In the genomic region with DNA sequence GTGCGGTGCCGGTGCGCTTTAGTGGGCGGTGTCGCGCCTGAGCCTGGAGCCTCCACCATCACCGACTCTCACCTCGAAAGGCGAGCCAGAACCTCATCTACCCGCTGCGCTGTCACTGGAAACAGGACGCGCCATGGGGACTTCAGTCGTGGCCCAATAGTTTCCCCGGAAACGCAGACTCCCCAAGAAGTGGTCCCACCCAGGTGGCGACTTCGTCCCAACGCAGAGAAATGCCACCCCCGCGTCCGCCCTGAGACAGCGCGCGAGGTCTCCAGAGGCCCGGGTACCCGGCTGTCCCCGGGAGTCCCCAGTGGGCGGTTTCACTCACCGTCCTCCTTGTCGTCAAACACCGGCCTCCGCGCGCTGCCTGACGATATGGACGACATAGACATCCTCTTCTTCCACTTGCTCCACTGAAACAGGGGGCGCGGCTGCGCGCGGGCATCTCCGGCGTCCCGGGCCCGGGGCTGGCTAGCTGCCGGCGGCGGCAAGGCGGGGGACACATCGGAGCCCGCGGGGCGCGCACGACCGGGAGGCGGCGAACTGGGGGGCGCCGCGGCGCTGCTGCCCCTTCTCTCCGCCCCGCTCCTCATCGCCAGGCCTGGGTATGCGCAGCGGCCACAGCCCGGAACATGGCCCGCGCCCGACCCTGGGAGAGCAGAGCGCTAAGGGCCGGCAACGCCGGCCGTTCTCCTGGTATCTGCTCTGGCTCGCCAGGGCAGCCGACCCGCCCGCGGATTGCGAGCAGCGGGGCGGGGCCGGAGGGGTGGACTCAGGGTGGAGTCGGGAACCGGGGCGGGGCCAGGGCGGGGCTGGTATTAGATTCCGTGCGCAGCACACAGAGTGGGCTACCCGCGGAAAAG, we compare ENCODE assay signal across 9 mouse cellular contexts. TPM values are rescaled to one million over a fixed set of nuclear protein-coding genes. Genes with fewer than 3 reads are reported as not detected.
DNase-seq lines count a peak whose midpoint lies in the region; ATAC-seq and TF ChIP-seq lines count a peak whose summit lies in the region.
"Had no signal": no experiment of that assay in that cellular context is flagged by ENCODE, and none has a peak within 500 bp of the region (broad histone marks: within the 10 kb centered on the region; RNA-seq: fewer than 3 reads in every experiment).

No protein-coding gene starts in this region.

- under 1% methylated on average over 62 of the region's 94 CpGs for WGBS in embryonic facial prominence, embryonic 14.5 days
- WGBS in heart, embryonic 11.5 days (ENCODE audit: insufficient replicate concordance) = under 1% methylated on average over 93 of the region's 94 CpGs
- WGBS in liver, embryonic 11.5 days = under 1% methylated on average over 86 of the region's 94 CpGs
- under 1% methylated on average over 77 of the region's 94 CpGs for WGBS in stomach, embryonic 15.5 days

- peaks cover 40% of the 10 kb centered on the region for H3K27me3 ChIP-seq in embryonic facial prominence, embryonic 14.5 days (replicated peaks; ENCODE audit: control insufficient read depth, insufficient read depth, low read length)
- H3K27me3 ChIP-seq in heart, embryonic 11.5 days (ENCODE audit: control insufficient read depth, insufficient read depth, low read length) = peaks cover 42% of the 10 kb centered on the region
- H3K27me3 ChIP-seq in liver, embryonic 11.5 days (replicated peaks; ENCODE audit: control insufficient read depth, insufficient read depth, low read length) = peaks cover 45% of the 10 kb centered on the region
- peaks cover 28% of the 10 kb centered on the region for H3K27me3 ChIP-seq in stomach, embryonic 15.5 days (replicated peaks)

- H3K36me3 ChIP-seq in embryonic facial prominence, embryonic 14.5 days (ENCODE audit: control insufficient read depth, insufficient read depth, low read length) = no peaks in the 10 kb centered on the region
- H3K36me3 ChIP-seq in heart, embryonic 11.5 days (ENCODE audit: control insufficient read depth, insufficient read depth, low read length) = no peaks in the 10 kb centered on the region
- no peaks in the 10 kb centered on the region for H3K36me3 ChIP-seq in liver, embryonic 11.5 days (ENCODE audit: control insufficient read depth, insufficient read depth, low read length)
- no peaks in the 10 kb centered on the region for H3K36me3 ChIP-seq in stomach, embryonic 15.5 days

- ATAC-seq in embryonic facial prominence, embryonic 14.5 days (ENCODE audit: low read depth) = peak; percentile 98
- peak; percentile 92 for ATAC-seq in heart, embryonic 11.5 days (replicated peaks; ENCODE audit: insufficient number of reproducible peaks, low FRiP score, low TSS enrichment)
- ATAC-seq in liver, embryonic 11.5 days (replicated peaks; ENCODE audit: low FRiP score) = peak; percentile 91
- 0 out of 2 replicates have a peak, but pooled peaks have one; percentile 50 for ATAC-seq in monocyte, adult 5-6 weeks (replicated peaks; ENCODE audit: insufficient number of reproducible peaks, low FRiP score, low TSS enrichment, poor library complexity, severe bottlenecking)
- peak; percentile 93 for ATAC-seq in stomach, embryonic 15.5 days (ENCODE audit: insufficient read depth, low FRiP score, low read depth)

- H3K4me3 ChIP-seq in bone marrow macrophage, adult 2 months (ENCODE audit: insufficient read depth, low read length) = peak overlapping the region; percentile 65
- peak overlapping the region; percentile 70 for H3K4me3 ChIP-seq in embryonic facial prominence, embryonic 14.5 days (ENCODE audit: low read depth, low read length)
- peak overlapping the region; percentile 64 for H3K4me3 ChIP-seq in heart, embryonic 11.5 days (ENCODE audit: low read depth, low read length)
- peak overlapping the region; percentile 52 for H3K4me3 ChIP-seq in liver, embryonic 11.5 days (ENCODE audit: low read depth, low read length)
- H3K4me3 ChIP-seq in stomach, embryonic 15.5 days (replicated peaks) = peak overlapping the region; percentile 65

- TF ChIP-seq CTCF in bone marrow macrophage, adult 2 months (IDR thresholded peaks at IDR 0.05; ENCODE audit: low read depth, low read length) = no peak

- H3K4me1 ChIP-seq in bone marrow macrophage, adult 2 months (ENCODE audit: control insufficient read depth, insufficient read depth, low read length) = no peaks in the 10 kb centered on the region
- H3K4me1 ChIP-seq in embryonic facial prominence, embryonic 14.5 days (ENCODE audit: control insufficient read depth, insufficient read depth, low read length) = no peaks in the 10 kb centered on the region
- no peaks in the 10 kb centered on the region; the same call in 1 of the 2 replicates for H3K4me1 ChIP-seq in heart, embryonic 11.5 days (ENCODE audit: control insufficient read depth, insufficient read depth, low read length)
- no peaks in the 10 kb centered on the region; the same call in 1 of the 2 replicates for H3K4me1 ChIP-seq in liver, embryonic 11.5 days (replicated peaks; ENCODE audit: control insufficient read depth, insufficient read depth, low read length)
- H3K4me1 ChIP-seq in stomach, embryonic 15.5 days = peaks cover 12% of the 10 kb centered on the region; the same call in 1 of the 2 replicates

- no peak overlapping the region for H3K27ac ChIP-seq in bone marrow macrophage, adult 2 months (ENCODE audit: insufficient read depth, low read depth, low read length)
- no peak overlapping the region for H3K27ac ChIP-seq in embryonic facial prominence, embryonic 14.5 days (replicated peaks; ENCODE audit: low read depth, low read length)
- H3K27ac ChIP-seq in heart, embryonic 11.5 days (ENCODE audit: low read depth, low read length) = no peak overlapping the region
- no peak overlapping the region for H3K27ac ChIP-seq in liver, embryonic 11.5 days (ENCODE audit: low read depth, low read length)
- H3K27ac ChIP-seq in stomach, embryonic 15.5 days = no peak overlapping the region

- no peak for TF ChIP-seq POLR2A in bone marrow macrophage, adult 2 months (IDR thresholded peaks at IDR 0.05; ENCODE audit: borderline replicate concordance, low read depth, low read length)

- H3K9me3 ChIP-seq in embryonic facial prominence, embryonic 14.5 days (ENCODE audit: control insufficient read depth, low read length) = no peaks in the 10 kb centered on the region
- no peaks in the 10 kb centered on the region for H3K9me3 ChIP-seq in heart, embryonic 11.5 days (replicated peaks; ENCODE audit: control insufficient read depth, low read length)
- H3K9me3 ChIP-seq in liver, embryonic 11.5 days (ENCODE audit: control insufficient read depth, low read length) = no peaks in the 10 kb centered on the region
- no peaks in the 10 kb centered on the region for H3K9me3 ChIP-seq in stomach, embryonic 15.5 days

- H3K4me2 ChIP-seq in embryonic facial prominence, embryonic 14.5 days (ENCODE audit: low read depth, low read length) = peak overlapping the region; percentile 96
- H3K4me2 ChIP-seq in heart, embryonic 11.5 days = peak overlapping the region; percentile 99
- H3K4me2 ChIP-seq in liver, embryonic 11.5 days = peak overlapping the region; percentile 86
- H3K4me2 ChIP-seq in stomach, embryonic 15.5 days = peak overlapping the region; percentile 100

- H3K9ac ChIP-seq in embryonic facial prominence, embryonic 14.5 days (ENCODE audit: low read depth, low read length) = peak overlapping the region; percentile 64
- peak overlapping the region; percentile 66 for H3K9ac ChIP-seq in heart, embryonic 11.5 days (ENCODE audit: low read depth, low read length)
- H3K9ac ChIP-seq in liver, embryonic 11.5 days (ENCODE audit: low read depth, low read length) = no peak overlapping the region
- H3K9ac ChIP-seq in stomach, embryonic 15.5 days = peak overlapping the region; percentile 40

- DNase-seq in B cell, adult 2 months = peak; percentile 41 to 45
- peak; percentile 86 for DNase-seq in embryonic facial prominence, embryonic 14.5 days (ENCODE audit: low spot score)
- DNase-seq in kidney, adult 9 months = peak; percentile 54
- DNase-seq in liver, embryonic 11.5 days (ENCODE audit: low spot score) = peak; percentile 81

RNA-seq across cellular contexts. Expression of a gene that starts 24.8 kb away (rescaled TPM):
- polyA plus RNA-seq in bone marrow macrophage, adult 2 months (2012; ENCODE audit: insufficient read depth, insufficient read length, missing spikeins) = 4.6 and 8.9 TPM in 2 replicates
- polyA plus RNA-seq in embryonic facial prominence, embryonic 14.5 days (2014; fragmentation: Nextera tagmentation; extraction: Ambion mirVana) = 3.2 and 3.3 TPM in 2 replicates
- polyA plus RNA-seq in heart, embryonic 11.5 days (2014; fragmentation: Nextera tagmentation; extraction: Ambion mirVana) = 4.9 and 6.2 TPM in 2 replicates
- polyA plus RNA-seq in liver, embryonic 11.5 days (2014; fragmentation: Nextera tagmentation; extraction: Ambion mirVana) = 2.2 and 2.6 TPM in 2 replicates
- total RNA-seq in monocyte, adult 5-6 weeks (2017) = 0.53 to 1.3 TPM in 2 of 3 replicates, not detected in the other
- polyA plus RNA-seq in stomach, embryonic 15.5 days (2015; fragmentation: Nextera tagmentation; extraction: Ambion mirVana) = 2.9 and 5.0 TPM in 2 replicates

RNA-seq across cellular contexts. Expression of a gene that starts 25.1 kb away (rescaled TPM):
- not detected in 2 replicates for polyA plus RNA-seq in bone marrow macrophage, adult 2 months (2012; ENCODE audit: insufficient read depth, insufficient read length, missing spikeins)
- polyA plus RNA-seq in embryonic facial prominence, embryonic 14.5 days (2014; fragmentation: Nextera tagmentation; extraction: Ambion mirVana) = 0.11 and 0.35 TPM in 2 replicates
- not detected in 2 replicates for polyA plus RNA-seq in heart, embryonic 11.5 days (2014; fragmentation: Nextera tagmentation; extraction: Ambion mirVana)
- 0.19 TPM in 1 of 2 replicates, not detected in the other for polyA plus RNA-seq in liver, embryonic 11.5 days (2014; fragmentation: Nextera tagmentation; extraction: Ambion mirVana)
- total RNA-seq in monocyte, adult 5-6 weeks (2017) = 8.6 to 15.5 TPM (median 9.7 TPM) in 3 replicates
- 0.21 and 0.23 TPM in 2 replicates for polyA plus RNA-seq in stomach, embryonic 15.5 days (2015; fragmentation: Nextera tagmentation; extraction: Ambion mirVana)
- total RNA-seq: CH12.LX had no signal
